Mouse (Mus musculus) MEL (cell line): Measurements from ENCODE around the gene Fam131c.

Experiments
- CTCF ChIP-seq, 3 experiments: IDR thresholded peaks in 2 of 3; conservative IDR thresholded peaks in 1 of 3; 2 replicates each; pipeline ENCODE4 v1.5.1; 2011 to 2012; ENCODE audit warnings: low read length in 3 of 3, low read depth in 2 of 3, mild to moderate bottlenecking in 2 of 3, improper control_type of control experiment in 1 of 3, inconsistent platforms in 1 of 3, mixed read lengths in 1 of 3, moderate library complexity in 1 of 3; ENCODE audit not compliant: control insufficient read depth in 1 of 3, insufficient read depth in 1 of 3, poor library complexity in 1 of 3, severe bottlenecking in 1 of 3
- MYC ChIP-seq: IDR thresholded peaks from 2 replicates; pipeline ENCODE4 v1.6.1; 2011; ENCODE audit warnings: low read depth, mild to moderate bottlenecking, low read length, improper control_type of control experiment, moderate library complexity
- TAL1 ChIP-seq: IDR thresholded peaks from 2 replicates; pipeline ENCODE4 v1.6.1; 2012; ENCODE audit warnings: mild to moderate bottlenecking, inconsistent platforms, low read length, moderate library complexity, mixed read lengths

DNA sequence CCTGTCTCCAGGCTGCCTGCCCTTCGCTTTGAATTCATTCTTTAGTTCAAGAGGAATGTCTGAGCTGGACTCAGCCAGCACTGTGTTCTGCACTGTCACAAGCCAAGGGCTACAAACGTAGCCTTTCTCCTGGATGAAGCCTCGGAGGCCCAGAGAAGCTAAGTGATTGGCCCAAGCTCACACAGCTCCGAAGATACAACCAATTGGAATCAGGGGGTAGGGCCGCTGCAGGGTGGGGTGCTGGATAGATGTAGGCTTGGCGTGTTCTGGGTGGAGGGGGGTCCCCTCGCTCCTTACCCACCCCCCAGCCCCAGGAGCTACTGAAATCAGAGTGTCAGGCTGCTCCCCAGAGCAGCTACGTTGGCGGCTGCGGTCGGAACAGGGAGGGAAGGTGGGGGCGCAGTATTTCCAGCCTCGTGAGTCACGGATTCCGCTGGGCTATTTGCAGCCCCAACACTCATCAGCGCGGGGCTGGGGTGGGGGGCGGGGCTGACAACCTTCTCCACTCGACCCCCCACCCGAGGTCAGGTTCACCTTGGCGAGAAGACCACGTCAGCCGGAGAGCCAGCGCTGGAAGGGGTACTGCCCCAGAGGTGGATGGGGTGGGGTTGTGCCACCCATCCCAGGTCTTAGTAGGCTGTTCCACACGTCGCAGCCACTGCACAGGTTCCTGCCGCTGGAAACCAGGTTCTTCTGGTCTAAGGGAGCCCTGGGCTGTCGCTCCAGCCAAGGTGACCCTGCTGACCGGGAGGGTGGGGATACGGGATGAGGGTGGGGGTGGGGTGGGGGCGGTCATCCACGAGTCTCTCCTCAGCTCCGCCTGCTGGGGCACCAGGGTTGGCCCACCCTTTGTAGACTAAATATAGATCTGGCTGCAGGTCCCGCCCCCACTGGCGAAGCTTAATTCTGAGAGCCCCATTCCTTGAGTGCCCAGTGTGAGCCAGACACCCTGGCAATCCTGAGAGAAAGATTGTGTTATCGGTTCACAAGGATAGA is 57.8 kb downstream of the Fam131c start:
- no peak for TF ChIP-seq TAL1
- no peak for TF ChIP-seq MYC
- TF ChIP-seq CTCF (IDR thresholded peaks at IDR 0.05 in 2 of 3, conservative IDR thresholded peaks at IDR 0.05 in 1 of 3; ENCODE audit: control insufficient read depth in 1 of 3, insufficient read depth in 1 of 3, low read depth in 2 of 3, low read length in 3 of 3, poor library complexity in 1 of 3, severe bottlenecking in 1 of 3) = no peak
